Mouse (Mus musculus) hindbrain, embryonic 16.5 days (tissue): ENCODE data around the gene Rcbtb2. TPM values are rescaled to one million over a fixed set of nuclear protein-coding genes. Genes with fewer than 3 reads are reported as not detected.
A peak's percentile ranks its signal among the peaks of the same experiment; 100 is the strongest.

Source experiments
- ATAC-seq: fragments of 200-750 bp; cut with Nextera tagmentation; 2 replicates; pipeline ENCODE4 v1.8.0; 2017; ENCODE audit warnings: moderate TSS enrichment, moderate library complexity
- H3K27ac ChIP-seq: fragments of 300-500 bp; sonication (generic); 2 replicates; pipeline ENCODE4 v1.5.1; 2014; ENCODE audit warnings: low read depth, mild to moderate bottlenecking, control low read depth, low read length, moderate library complexity
- H3K27me3 ChIP-seq: fragments of 300-500 bp; sonication (generic); replicated peaks from 2 replicates; pipeline ENCODE4 v1.6.1; 2014; ENCODE audit warnings: low read length; ENCODE audit not compliant: control insufficient read depth, insufficient read depth
- H3K36me3 ChIP-seq: fragments of 300-500 bp; sonication (generic); 2 replicates; pipeline ENCODE4 v1.6.1; 2014; ENCODE audit warnings: mild to moderate bottlenecking, low read length, moderate library complexity, mixed read lengths; ENCODE audit not compliant: control insufficient read depth, insufficient read depth
- H3K4me1 ChIP-seq: fragments of 300-500 bp; sonication (generic); 2 replicates; pipeline ENCODE4 v1.6.1; 2014; ENCODE audit warnings: low read depth, low read length; ENCODE audit not compliant: control insufficient read depth, insufficient read depth
- H3K4me2 ChIP-seq: fragments of 300-500 bp; sonication (generic); 2 replicates; pipeline ENCODE4 v1.6.1; 2014; ENCODE audit warnings: mild to moderate bottlenecking, low read length, control low read depth, moderate library complexity
- H3K4me3 ChIP-seq: fragments of 300-500 bp; sonication (generic); 2 replicates; pipeline ENCODE4 v1.5.1; 2014; ENCODE audit warnings: mild to moderate bottlenecking, low read length, control low read depth, moderate library complexity
- H3K9ac ChIP-seq: fragments of 300-500 bp; sonication (generic); 2 replicates; pipeline ENCODE4 v1.6.1; 2014; ENCODE audit warnings: low read depth, mild to moderate bottlenecking, control low read depth, low read length, moderate library complexity
- H3K9me3 ChIP-seq: fragments of 300-500 bp; sonication (generic); 2 replicates; pipeline ENCODE4 v1.6.1; 2014; ENCODE audit warnings: mild to moderate bottlenecking, low read length, moderate library complexity; ENCODE audit not compliant: control insufficient read depth
- WGBS: fragments of 180-500 bp; shearing (Covaris S2); extraction: QIAGEN DNeasy Blood & Tissue Kit; methylation state at CpG from one replicate; pipeline ENCODE4 v1.1.7; 2014; 5-methylcytosine and 5-hydroxymethylcytosine counted together
- polyA plus RNA-seq: library from polyadenylated mRNA; unstranded; fragments of >200 nt; fragmentation: Nextera tagmentation; extraction: Ambion mirVana; gene quantifications from 2 replicates; pipeline ENCODE4 v1.2.1, GENCODE M21; 2015

Gene Rcbtb2
- polyA plus RNA-seq, 1 experiment from 2014 or later, result 63.8 TPM

DNA sequence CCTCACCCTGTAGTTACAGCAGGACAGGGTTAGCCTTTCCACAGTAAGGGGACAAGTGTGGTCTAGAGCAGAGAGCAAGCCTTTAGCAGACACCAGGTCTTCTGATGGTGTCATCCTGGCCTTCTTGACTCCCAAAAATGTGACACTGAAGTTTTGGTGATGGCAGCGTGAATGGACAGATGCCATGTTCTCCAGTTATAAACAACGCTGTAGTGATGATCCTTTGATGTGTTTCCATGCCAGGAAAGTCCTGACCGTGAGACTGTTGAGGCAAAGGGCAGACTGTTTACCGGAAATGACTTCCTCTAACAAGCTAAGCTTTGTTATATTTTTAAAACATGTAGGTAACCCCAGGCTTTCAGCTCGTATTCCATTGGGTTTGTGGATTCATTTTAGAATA lies 17.0 kb downstream of the Rcbtb2 start:
- no peaks in the 10 kb centered on the region for H3K9me3 ChIP-seq
- peaks cover 11% of the 10 kb centered on the region for H3K4me1 ChIP-seq
- 81% methylated on average over 5 of the region's 5 CpGs for WGBS
- H3K27ac ChIP-seq, result no peak overlapping the region
- H3K36me3 ChIP-seq, result no peaks in the 10 kb centered on the region
- no peaks in the 10 kb centered on the region for H3K27me3 ChIP-seq
- no peak overlapping the region for H3K9ac ChIP-seq
- H3K4me2 ChIP-seq, result no peak overlapping the region
- H3K4me3 ChIP-seq, result no peak overlapping the region
- ATAC-seq, result no peak

DNA sequence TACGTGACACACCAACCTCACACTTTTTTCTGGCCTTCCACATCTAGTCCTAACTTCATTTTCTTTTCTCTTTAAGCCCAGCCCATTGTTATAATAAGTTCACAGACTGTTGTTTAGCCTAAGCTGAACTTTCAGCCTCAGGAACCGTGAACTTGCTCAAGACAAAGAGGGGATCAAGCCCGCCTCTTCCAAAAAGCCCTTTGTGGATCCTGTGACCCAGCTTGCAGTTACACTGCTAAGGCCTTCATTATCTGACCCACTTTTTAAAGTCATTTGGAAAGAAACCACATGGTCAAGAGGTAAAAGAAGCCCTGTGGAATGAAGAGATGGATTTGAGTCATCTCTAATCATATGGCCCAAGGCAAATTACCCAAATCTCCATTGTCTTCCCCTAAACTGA lies 19.0 kb downstream of the Rcbtb2 start:
- no peak for ATAC-seq
- Histone ChIP-seq H3K36me3 (no peaks in the 10 kb centered on the region), H3K9ac (no peak overlapping the region), H3K4me3 (no peak overlapping the region), H3K27me3 (no peaks in the 10 kb centered on the region), H3K4me1 (peaks cover 11% of the 10 kb centered on the region), H3K4me2 (no peak overlapping the region; the same call in none of the 2 replicates), H3K27ac (no peak overlapping the region), H3K9me3 (no peaks in the 10 kb centered on the region)
- WGBS, result 73% methylated on average over 3 of the region's 3 CpGs

DNA sequence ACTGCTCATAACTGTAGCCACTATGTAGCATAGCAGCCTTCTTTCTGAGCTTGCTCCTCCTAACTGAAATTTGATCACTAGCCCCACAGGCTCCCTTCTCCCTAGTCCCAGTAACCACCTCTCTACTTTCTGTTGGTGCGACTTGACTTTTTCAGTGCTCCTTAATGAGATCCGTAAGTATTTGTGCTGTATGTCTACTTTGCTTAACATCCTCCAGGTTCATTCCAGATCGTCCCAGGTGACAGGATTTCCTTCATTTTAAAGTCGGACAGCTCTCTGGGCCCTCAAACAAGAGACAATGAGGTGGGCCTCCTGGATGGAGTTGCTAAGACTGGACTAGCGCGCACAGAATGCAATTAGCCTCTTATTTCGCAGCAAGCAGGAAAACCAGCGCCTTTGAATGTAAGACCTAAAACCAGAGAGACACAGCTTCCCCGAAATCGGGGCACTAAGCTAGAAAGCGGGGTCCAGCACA lies 19.6 kb downstream of the Rcbtb2 start:
- Histone ChIP-seq H3K4me2 (peak overlapping the region; percentile 89), H3K36me3 (no peaks in the 10 kb centered on the region), H3K27me3 (no peaks in the 10 kb centered on the region), H3K27ac (peak overlapping the region; percentile 98), H3K4me1 (peaks cover 11% of the 10 kb centered on the region), H3K4me3 (peak overlapping the region; percentile 81), H3K9ac (peak overlapping the region; percentile 96), H3K9me3 (no peaks in the 10 kb centered on the region)
- WGBS, result under 1% methylated on average over 11 of the region's 11 CpGs
- ATAC-seq, result peak; percentile 57

DNA sequence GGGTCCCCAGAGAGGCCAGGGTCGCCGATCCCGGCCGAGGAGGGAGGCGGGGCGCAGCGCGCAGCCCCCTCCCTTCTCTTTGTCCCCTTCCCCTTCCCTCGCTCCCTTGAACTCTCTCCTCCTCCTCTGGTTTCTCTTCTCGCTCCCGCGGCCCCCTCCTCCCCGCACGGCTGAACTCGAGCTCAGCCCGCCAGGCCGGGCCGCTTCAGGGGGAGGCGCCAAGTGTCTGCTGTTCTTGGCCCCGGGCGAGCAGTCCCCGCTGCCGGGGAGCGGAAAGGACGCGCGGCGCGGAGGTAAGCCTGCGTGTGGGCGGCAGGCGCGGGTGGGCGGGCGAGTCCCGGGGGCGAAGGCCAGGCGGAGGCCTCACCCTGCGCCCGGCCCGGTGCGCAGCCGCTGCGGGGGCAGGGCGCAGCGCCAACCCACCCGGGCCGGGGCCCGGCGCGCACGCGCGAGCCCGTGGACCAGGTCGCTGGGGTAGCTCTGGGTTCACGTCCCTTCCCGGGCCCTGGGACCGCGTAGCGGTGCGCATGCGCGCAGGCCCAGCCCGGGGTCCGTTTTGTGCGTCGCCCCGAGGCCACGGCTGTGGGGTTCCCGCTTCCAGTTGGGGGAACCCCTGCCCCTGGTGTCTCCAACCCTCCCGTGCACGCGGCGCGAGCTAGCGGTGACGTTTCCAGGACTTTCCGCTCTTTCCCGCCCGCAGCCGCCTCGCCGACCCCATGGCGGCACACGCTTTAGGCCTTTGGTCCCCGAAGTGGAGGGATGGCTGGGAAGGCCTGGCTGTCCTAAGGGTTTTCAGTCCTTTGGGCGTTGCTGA lies 20.3 kb downstream of the Rcbtb2 start:
- Histone ChIP-seq H3K9me3 (no peaks in the 10 kb centered on the region), H3K27me3 (no peaks in the 10 kb centered on the region), H3K36me3 (no peaks in the 10 kb centered on the region), H3K4me1 (peaks cover 11% of the 10 kb centered on the region), H3K4me3 (peak overlapping the region; percentile 81), H3K4me2 (peak overlapping the region; percentile 89), H3K27ac (peak overlapping the region; percentile 98), H3K9ac (peak overlapping the region; percentile 96)
- peak; percentile 96 for ATAC-seq
- under 1% methylated on average over 74 of the region's 88 CpGs for WGBS

DNA sequence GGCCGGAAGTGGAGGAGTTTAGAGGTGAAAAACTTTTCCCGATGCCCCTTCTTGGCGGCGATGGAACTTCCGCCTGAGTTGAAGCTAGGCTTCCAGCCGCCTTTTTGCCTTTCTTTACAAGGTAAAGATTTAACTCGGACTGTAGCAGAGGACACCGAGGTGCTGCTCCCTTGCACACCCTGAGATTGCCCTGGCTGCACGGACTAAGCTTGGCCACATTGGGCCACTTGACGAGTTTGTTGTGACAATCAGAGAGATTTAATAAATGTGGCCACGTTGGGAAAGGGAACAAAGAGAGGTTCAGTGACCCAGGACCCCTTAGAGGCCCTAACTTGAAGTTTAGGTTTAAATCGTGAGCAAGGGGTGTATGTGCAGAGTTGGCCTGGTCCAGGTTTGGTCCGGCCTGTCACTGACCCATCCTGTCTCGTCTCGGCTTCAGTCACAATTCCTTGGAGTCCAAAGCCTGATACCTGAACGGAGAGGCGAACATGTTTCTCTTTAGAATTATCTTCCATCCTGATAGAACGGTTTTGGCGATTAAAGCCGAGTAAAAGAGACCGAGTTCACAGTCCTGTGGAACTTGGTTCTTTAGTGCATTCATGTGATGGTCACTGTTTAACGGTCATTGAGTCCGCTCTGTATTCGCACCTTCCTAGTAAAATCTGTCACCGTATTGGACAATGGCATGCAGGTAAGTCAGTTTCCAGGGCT lies 21.0 kb downstream of the Rcbtb2 start:
- Histone ChIP-seq H3K9me3 (no peaks in the 10 kb centered on the region), H3K4me2 (peak overlapping the region; percentile 89), H3K4me1 (peaks cover 11% of the 10 kb centered on the region), H3K4me3 (peak overlapping the region; percentile 81), H3K36me3 (no peaks in the 10 kb centered on the region), H3K27ac (peak overlapping the region; percentile 98), H3K9ac (peak overlapping the region; percentile 96), H3K27me3 (no peaks in the 10 kb centered on the region)
- ATAC-seq, result peak; percentile 0; the same call in 1 of the 2 replicates
- 33% methylated on average over 25 of the region's 25 CpGs for WGBS

DNA sequence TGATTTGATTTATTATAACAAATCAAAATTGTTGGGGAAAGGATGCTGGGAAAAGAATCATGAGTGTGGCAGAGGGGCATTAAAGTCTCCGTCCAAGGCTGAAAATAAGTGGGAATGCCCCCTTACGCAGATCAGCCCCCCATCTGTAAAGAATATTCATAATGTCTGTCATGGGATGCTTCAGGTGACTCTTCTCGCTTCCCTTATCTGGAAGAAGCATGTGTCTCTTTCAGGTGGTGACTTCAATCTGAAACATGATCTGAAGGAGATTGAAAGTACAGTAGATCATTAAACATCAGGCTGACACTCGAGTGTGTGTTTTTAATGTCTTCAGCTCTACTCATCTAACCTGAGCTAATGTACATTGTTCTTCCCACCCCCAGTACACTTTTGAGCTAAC lies 22.7 kb downstream of the Rcbtb2 start:
- WGBS, result 96% methylated on average over 4 of the region's 4 CpGs
- no peak for ATAC-seq
- H3K9me3 ChIP-seq, result no peaks in the 10 kb centered on the region
- H3K4me2 ChIP-seq, result no peak overlapping the region
- no peak overlapping the region for H3K27ac ChIP-seq
- no peaks in the 10 kb centered on the region for H3K36me3 ChIP-seq
- H3K4me1 ChIP-seq, result peaks cover 11% of the 10 kb centered on the region
- no peaks in the 10 kb centered on the region for H3K27me3 ChIP-seq
- no peak overlapping the region for H3K4me3 ChIP-seq
- H3K9ac ChIP-seq, result no peak overlapping the region

DNA sequence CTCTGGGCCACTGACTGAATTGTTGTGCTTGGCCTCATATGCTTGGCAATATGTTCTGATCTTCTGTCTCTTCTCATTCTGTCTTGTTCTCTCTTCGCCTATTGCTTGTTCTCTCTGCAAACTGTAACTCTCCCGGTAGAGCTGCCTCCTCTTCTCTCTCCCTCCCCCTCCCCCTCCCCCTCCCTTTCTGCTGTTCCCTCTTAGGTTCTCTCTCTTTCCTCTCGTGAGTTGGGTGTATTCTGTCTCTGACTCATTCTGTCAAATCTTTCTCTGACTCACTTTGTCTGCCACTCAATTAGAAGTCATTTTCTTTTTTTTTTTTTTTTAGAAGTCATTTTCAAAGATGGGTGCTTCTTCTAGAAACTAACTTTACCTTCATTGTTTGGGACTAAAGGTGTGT lies 23.9 kb downstream of the Rcbtb2 start:
- H3K27ac ChIP-seq, result no peak overlapping the region
- H3K4me1 ChIP-seq, result peaks cover 11% of the 10 kb centered on the region
- H3K4me3 ChIP-seq, result no peak overlapping the region
- H3K9me3 ChIP-seq, result no peaks in the 10 kb centered on the region
- H3K27me3 ChIP-seq, result no peaks in the 10 kb centered on the region
- H3K9ac ChIP-seq, result no peak overlapping the region
- no peak overlapping the region for H3K4me2 ChIP-seq
- WGBS, result 63% methylated on average over 3 of the region's 3 CpGs
- ATAC-seq, result no peak
- no peaks in the 10 kb centered on the region for H3K36me3 ChIP-seq

DNA sequence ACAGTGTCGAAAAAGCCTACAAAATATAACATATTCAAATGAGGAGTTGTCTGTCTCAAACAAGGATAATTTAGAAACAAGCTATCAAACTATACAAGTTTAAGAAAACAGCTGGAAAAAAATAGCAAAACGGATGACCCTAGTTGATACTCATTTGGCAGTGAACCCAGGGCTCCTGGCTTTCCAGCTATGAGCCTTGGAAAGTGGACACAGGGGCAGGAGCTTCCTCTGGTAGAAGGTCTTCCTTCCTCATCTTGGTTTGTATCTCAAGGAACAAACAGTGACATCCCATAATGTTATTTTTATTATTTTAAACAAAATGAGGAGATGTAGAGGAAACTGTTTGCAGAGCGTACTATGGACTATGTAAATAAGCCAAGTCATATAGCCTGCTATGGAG lies 25.3 kb downstream of the Rcbtb2 start:
- 83% methylated on average over 3 of the region's 3 CpGs for WGBS
- Histone ChIP-seq H3K4me1 (peaks cover 7% of the 10 kb centered on the region), H3K9me3 (no peaks in the 10 kb centered on the region), H3K36me3 (no peaks in the 10 kb centered on the region), H3K4me2 (no peak overlapping the region), H3K9ac (no peak overlapping the region), H3K27me3 (no peaks in the 10 kb centered on the region), H3K4me3 (no peak overlapping the region), H3K27ac (no peak overlapping the region)
- no peak for ATAC-seq

DNA sequence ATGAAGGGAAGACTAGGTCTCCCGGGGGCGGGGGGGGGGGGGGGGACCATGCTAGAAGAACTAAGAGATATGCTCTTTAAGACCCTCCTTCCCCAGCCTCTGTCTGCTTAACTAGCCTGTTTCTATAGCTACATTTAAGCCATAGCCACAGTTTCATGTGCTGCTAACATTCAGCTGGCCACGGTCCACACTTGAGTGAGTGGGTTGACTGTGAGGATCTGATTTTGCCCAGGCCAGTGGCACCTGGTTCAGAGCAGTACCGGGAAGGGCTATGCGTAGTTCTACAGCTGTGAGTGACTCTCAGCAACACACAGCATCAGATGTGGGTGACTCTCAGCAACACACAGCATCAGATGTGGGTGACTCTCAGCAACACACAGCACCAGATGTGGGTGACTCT lies 38.5 kb downstream of the Rcbtb2 start:
- no peak overlapping the region for H3K9ac ChIP-seq
- no peaks in the 10 kb centered on the region for H3K9me3 ChIP-seq
- H3K36me3 ChIP-seq, result peaks cover 25% of the 10 kb centered on the region
- no peak overlapping the region for H3K27ac ChIP-seq
- no peaks in the 10 kb centered on the region for H3K4me1 ChIP-seq
- no peak for ATAC-seq
- 87% methylated on average over 4 of the region's 5 CpGs for whole genome bisulfite sequencing
- no peak overlapping the region for H3K4me3 ChIP-seq
- no peaks in the 10 kb centered on the region for H3K27me3 ChIP-seq
- no peak overlapping the region for H3K4me2 ChIP-seq
